Mouse (Mus musculus) G1E (cell line): ENCODE measurements around the gene Olfr61.

Source experiments
- CTCF ChIP-seq: IDR thresholded peaks from 2 replicates; pipeline ENCODE4 v1.5.1; 2012; ENCODE audit warnings: low read depth, low read length, inconsistent platforms, mixed read lengths
- GATA1 ChIP-seq: IDR thresholded peaks from 2 replicates; pipeline ENCODE4 v1.6.1; 2012; ENCODE audit warnings: borderline replicate concordance, low read length, inconsistent platforms, mixed read lengths
- GATA2 ChIP-seq: IDR thresholded peaks from 2 replicates; pipeline ENCODE4 v1.6.1; 2012; ENCODE audit warnings: low read depth, low read length, inconsistent platforms, borderline replicate concordance
- POLR2AphosphoS5 ChIP-seq: IDR thresholded peaks from 2 replicates; pipeline ENCODE4 v1.6.1; 2012; ENCODE audit warnings: low read depth, low read length, inconsistent platforms; ENCODE audit not compliant: insufficient replicate concordance
- TAL1 ChIP-seq: conservative IDR thresholded peaks from 2 replicates; pipeline ENCODE4 v1.6.1; 2012; ENCODE audit warnings: low read depth, low read length, inconsistent platforms, mixed read lengths

DNA sequence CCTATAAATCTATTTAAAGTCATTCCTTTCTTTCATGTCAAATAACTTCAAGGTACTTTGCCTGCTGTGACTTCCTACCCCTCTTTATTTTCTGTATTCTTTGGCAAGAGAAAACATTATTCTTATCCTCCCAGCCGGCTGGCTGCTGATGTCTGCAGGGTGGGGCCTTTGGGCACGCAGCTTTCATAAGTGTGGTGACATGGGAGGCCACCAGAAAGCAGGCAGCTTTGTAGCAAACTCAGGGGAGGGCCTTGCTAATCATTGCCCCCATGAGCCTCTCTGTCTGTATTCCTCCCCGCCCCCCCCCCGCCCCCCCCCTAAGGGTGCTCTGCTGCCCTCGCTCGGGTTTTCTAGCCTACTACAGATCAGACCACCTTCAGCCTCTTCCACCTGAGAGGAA is 47.1 kb downstream of the Olfr61 start:
- TF ChIP-seq CTCF (no peak), GATA1 (no peak), TAL1 (no peak), POLR2AphosphoS5 (no peak), GATA2 (no peak)
